Mouse (Mus musculus) brain, embryonic 18.5 days (tissue): ENCODE measurements at regions not wholly inside any gene's neighbourhood (a gene's known extent, or its start where the extent isn't known, plus 50 kb on each side); places are given as distances from the start of the nearest gene placed in this dataset.

Source experiments
- DNase-seq: peaks from one replicate; pipeline ENCODE4 v3.0.0-alpha.2; 2012; ENCODE audit warnings: low read depth, low spot score

GRCm38 (mm10) chr5:4697346-4698095 lies 60.3 kb downstream of the Fzd1 start:
- DNase-seq, result no peak

- no peak for DNase-seq
Observed at GRCm38 (mm10) chr5:4696701-4697100, 61.1 kb downstream of the Fzd1 start.

GRCm38 (mm10) chr5:4689130-4689529 lies 68.7 kb downstream of the Fzd1 start:
- DNase-seq, result no peak

- no peak for DNase-seq
Observed at GRCm38 (mm10) chr5:4675316-4675715, 82.5 kb downstream of the Fzd1 start.

- no peak for DNase-seq
Observed at GRCm38 (mm10) chr5:4666381-4666780, 91.5 kb downstream of the Fzd1 start.

GRCm38 (mm10) chr5:4665978-4666377 lies 91.9 kb downstream of the Fzd1 start:
- DNase-seq, result no peak

- no peak for DNase-seq
Observed at GRCm38 (mm10) chr5:4664918-4665317, 92.9 kb downstream of the Fzd1 start.

- no peak for DNase-seq
Observed at GRCm38 (mm10) chr5:4664488-4664887, 93.3 kb downstream of the Fzd1 start.

- no peak for DNase-seq
Observed at GRCm38 (mm10) chr5:4662198-4662585, 95.6 kb downstream of the Fzd1 start.

- no peak for DNase-seq
Observed at GRCm38 (mm10) chr5:4661420-4662197, 96.2 kb downstream of the Fzd1 start.

- DNase-seq, result no peak
Observed at GRCm38 (mm10) chr5:4657982-4658381, 99.9 kb downstream of the Fzd1 start.

- no peak for DNase-seq
Observed at GRCm38 (mm10) chr5:4654186-4654585, 103.6 kb downstream of the Fzd1 start.

GRCm38 (mm10) chr5:4651167-4651955 lies 106.5 kb downstream of the Fzd1 start:
- no peak for DNase-seq

- no peak for DNase-seq
Observed at GRCm38 (mm10) chr5:4650709-4651108, 107.1 kb downstream of the Fzd1 start.

GRCm38 (mm10) chr5:4649858-4650556 lies 107.8 kb downstream of the Fzd1 start:
- DNase-seq, result no peak

- no peak for DNase-seq
Observed at GRCm38 (mm10) chr5:4641041-4641440, 116.8 kb downstream of the Fzd1 start.

GRCm38 (mm10) chr5:4633763-4634162 lies 124.1 kb downstream of the Fzd1 start:
- DNase-seq, result no peak

GRCm38 (mm10) chr5:4625206-4625605 lies 132.6 kb downstream of the Fzd1 start:
- no peak for DNase-seq

- no peak for DNase-seq
Observed at GRCm38 (mm10) chr5:4623625-4624024, 134.2 kb downstream of the Fzd1 start.

- DNase-seq, result no peak
Observed at GRCm38 (mm10) chr5:4620513-4621210, 137.2 kb downstream of the Fzd1 start.

- DNase-seq, result no peak
Observed at GRCm38 (mm10) chr5:4615233-4615632, 142.6 kb downstream of the Fzd1 start.
